Mouse (Mus musculus) adrenal gland, postnatal 36 days (tissue): ENCODE measurements around the gene Gp1bb. TPM values are rescaled to one million over a fixed set of nuclear protein-coding genes. Genes with fewer than 3 reads are reported as not detected.

Source experiments
- DNase-seq, 2 experiments: peaks; one replicate each; pipeline ENCODE4 v3.0.0; 2021; ENCODE audit warnings: mixed read lengths in 1 of 2
- total RNA-seq, 2 experiments: library from RNA; stranded (reverse); gene quantifications; 2 replicates each; pipeline ENCODE4 v1.2.3; 2021

The Gp1bb gene
- total RNA-seq, 2 experiments from 2014 or later = 0.60 TPM; not detected in 1

GRCm38 (mm10) chr16:18581050-18581622 lies 41.1 kb downstream of the Gp1bb start:
- no peak for DNase-seq

- DNase-seq = no peak
Observed at GRCm38 (mm10) chr16:18580389-18580788, 41.8 kb downstream of the Gp1bb start.

GRCm38 (mm10) chr16:18577599-18578160 lies 44.5 kb downstream of the Gp1bb start:
- DNase-seq = no peak

DNA sequence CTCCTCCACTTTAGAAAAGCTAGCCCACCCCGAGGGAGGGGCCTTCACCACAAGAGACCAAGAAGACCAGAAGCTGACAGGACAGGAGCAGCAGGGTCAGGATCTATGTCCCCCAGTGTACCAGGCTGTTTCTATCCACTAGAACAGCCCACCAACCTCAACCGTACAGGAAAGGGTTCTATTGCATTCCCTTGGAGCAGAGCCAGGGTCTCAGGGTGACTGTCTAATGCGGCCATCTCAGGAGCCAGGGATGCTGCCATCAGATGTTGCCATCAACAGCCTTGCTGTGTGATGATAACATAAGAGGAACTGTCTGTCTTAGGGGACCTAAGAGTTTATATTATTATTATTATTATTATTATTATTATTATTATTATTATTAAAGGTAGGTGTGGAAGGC lies 45.1 kb downstream of the Gp1bb start:
- DNase-seq = no peak

DNA sequence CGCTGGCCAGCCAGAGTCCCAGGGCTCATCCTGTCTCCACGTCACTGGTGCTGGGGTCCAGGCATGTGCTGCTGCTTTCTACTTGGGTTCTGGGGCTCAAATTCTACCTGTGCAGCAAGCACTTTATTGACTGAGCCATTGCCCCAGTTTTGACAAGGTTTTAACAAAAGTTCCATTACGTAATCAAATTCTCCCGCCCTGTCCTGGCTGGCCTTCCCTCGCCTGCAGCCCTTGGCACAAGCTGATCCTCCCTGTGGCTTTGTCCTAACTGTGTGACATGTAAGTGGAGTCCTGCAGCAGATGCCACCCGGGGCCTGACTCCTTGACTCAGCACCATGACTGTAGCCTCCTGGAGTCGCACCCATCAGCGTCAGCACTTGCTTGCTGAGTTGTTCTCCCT lies 48.0 kb downstream of the Gp1bb start:
- DNase-seq = peak; percentile 52 to 64

Other genes with a start within 250 kb of the Gp1bb start
- 10 to 100 TPM; 73.3 to 97.3 TPM for gene Txnrd2, start 196.0 kb downstream of the Gp1bb start, total RNA-seq
- 100 to 1,000 TPM; 193 to 249 TPM for gene Comt, start 195.6 kb downstream of the Gp1bb start, total RNA-seq
- gene Gnb1l, start 123.7 kb downstream of the Gp1bb start, total RNA-seq = 1 to 10 TPM; 4.9 to 5.9 TPM
- 1 to 10 TPM; 4.4 to 5.6 TPM for gene Rtl10, start 123.5 kb downstream of the Gp1bb start, total RNA-seq
- gene Tbx1, start 31.7 kb downstream of the Gp1bb start, total RNA-seq = under 1 TPM in 1 of 2 experiments, not detected in 1; 0.20 TPM
- 1 to 10 TPM; 1.1 to 4.9 TPM for gene Gm49601, start 4.0 kb upstream of the Gp1bb start, total RNA-seq
- gene Sept5, start 7.6 kb upstream of the Gp1bb start, total RNA-seq = 10 to 100 TPM in 1 of 2 experiments, 1 to 10 TPM in 1; 9.6 to 10.9 TPM
- 10 to 100 TPM; 15.4 to 15.8 TPM for gene Cldn5, start 154.4 kb upstream of the Gp1bb start, total RNA-seq
- gene Ufd1, start 189.4 kb upstream of the Gp1bb start, total RNA-seq = 100 to 1,000 TPM; 105 to 111 TPM
- gene Cdc45, start 189.6 kb upstream of the Gp1bb start, total RNA-seq = 10 to 100 TPM in 1 of 2 experiments, 1 to 10 TPM in 1; 7.0 to 11.3 TPM
- 10 to 100 TPM; 12.6 to 22.3 TPM for gene 2510002D24Rik, start 214.2 kb upstream of the Gp1bb start, total RNA-seq
- gene Gm28539, start 214.2 kb upstream of the Gp1bb start, total RNA-seq = 1 to 10 TPM; 3.3 to 3.7 TPM